Mouse (Mus musculus): ENCODE results near the gene Strap. TPM values are rescaled to one million over a fixed set of nuclear protein-coding genes. Genes with fewer than 3 reads are reported as not detected.

The Strap gene
- total and polyA plus RNA-seq, 3 experiments, result 109 to 291 (median 245) TPM

DNA sequence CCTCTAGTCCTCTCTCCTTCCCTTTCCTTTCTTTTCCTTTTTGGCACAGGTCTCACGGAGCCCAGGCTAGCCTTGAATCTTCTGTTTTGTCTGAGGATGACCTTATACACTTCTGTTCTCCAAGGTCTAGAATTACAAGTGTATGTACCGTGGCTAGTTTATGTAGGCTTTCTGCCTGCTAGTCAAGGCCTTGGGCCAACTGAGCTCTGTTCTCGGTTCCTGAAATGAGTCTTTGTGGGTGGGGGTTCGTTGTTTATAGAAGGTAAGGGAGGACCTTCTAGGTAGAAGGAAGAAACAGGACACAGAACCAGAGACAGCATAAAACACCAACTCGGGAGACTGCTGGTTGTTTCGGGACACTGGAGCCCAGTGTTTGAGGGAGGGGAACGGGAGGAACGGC lies 40.3 kb downstream of the Strap start:
- H3K4me1 ChIP-seq (ENCODE audit: control insufficient read depth in 1 of 2, insufficient read depth in 2 of 2), result peaks cover 2 to 27% of the 10 kb centered on the region in 2 experiments; a peak in 3 of 4 replicates
- peaks cover 4 to 28% of the 10 kb centered on the region in 2 experiments for H3K36me3 ChIP-seq (replicated peaks in 1 of 2; ENCODE audit: control insufficient read depth in 1 of 2, insufficient read depth in 1 of 2, low read length in 1 of 2)
- DNase-seq (ENCODE audit: extremely low read depth), result peak; percentile 33
- dilution Hi-C loops (cut with MboI; ENCODE audit: extremely low pct_ligation_motif_present, extremely low pct_unique_long_range_greater_than_20kb, low sequenced_read_pairs) (no loop called here), in situ Hi-C loops (cut with MboI; ENCODE audit: low pct_ligation_motif_present, low pct_unique_long_range_greater_than_20kb, low sequenced_read_pairs) (loop anchor here (25.0 kb wide), 1 partner anchor 387 kb away; no protein-coding TSS in a partner anchor)
- H3K4me2 ChIP-seq (ENCODE audit: insufficient read depth, low read depth, poor library complexity, severe bottlenecking), result no peak overlapping the region
- TF ChIP-seq MAFK (IDR thresholded peaks at IDR 0.05; ENCODE audit: insufficient replicate concordance, low read length), result no peak
- TF ChIP-seq IRF4 (IDR thresholded peaks at IDR 0.05; ENCODE audit: low read depth, low read length), result peak; percentile 83
- peak; percentile 50 for TF ChIP-seq JUND (conservative IDR thresholded peaks at IDR 0.05; ENCODE audit: low read depth, low read length)
- peak; percentile 23; the same call in 1 of the 2 replicates for TF ChIP-seq JUN (IDR thresholded peaks at IDR 0.05; ENCODE audit: insufficient read depth, low read depth, low read length)
- no peak overlapping the region for H3K9ac ChIP-seq (ENCODE audit: insufficient read depth, low read depth)
- H3K79me2 ChIP-seq (replicated peaks; ENCODE audit: control insufficient read depth, extremely low read depth, insufficient read depth, poor library complexity, severe bottlenecking), result no peaks in the 10 kb centered on the region; the same call in 1 of the 2 replicates
- H3K27me3 ChIP-seq (replicated peaks), result no peaks in the 10 kb centered on the region
- H3K27ac ChIP-seq (ENCODE audit: insufficient read depth, low read depth), result no peak overlapping the region
- H3K4me3 ChIP-seq (replicated peaks in 1 of 3; ENCODE audit: low read depth in 2 of 3, low read length in 2 of 3, poor library complexity in 1 of 3), result no peak overlapping the region
- H3K9me3 ChIP-seq (replicated peaks; ENCODE audit: low read length), result no peaks in the 10 kb centered on the region

DNA sequence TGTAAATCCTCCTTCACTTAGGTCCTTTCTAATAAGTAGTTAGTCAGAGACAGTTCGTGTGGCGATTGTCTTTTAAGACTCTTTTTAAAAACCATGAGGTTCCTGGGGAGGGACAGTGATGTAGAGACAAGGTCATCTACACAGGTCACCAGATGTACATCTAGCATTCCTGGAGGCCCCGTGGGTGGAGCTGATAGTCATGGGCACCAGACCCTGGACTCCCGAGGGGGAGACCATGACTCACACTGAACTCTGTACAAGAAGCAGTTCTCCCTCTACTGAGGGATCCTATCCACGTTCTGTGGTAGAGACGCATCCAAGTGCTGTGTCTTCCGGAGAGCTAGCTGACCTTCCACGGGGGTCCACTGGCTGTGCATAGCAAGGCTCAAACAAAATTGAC lies 42.1 kb downstream of the Strap start:
- DNase-seq (ENCODE audit: extremely low read depth), result no peak
- Histone ChIP-seq H3K9ac (ENCODE audit: insufficient read depth, low read depth) (no peak overlapping the region), H3K27ac (ENCODE audit: insufficient read depth, low read depth) (no peak overlapping the region), H3K4me1 (ENCODE audit: control insufficient read depth in 1 of 2, insufficient read depth in 2 of 2) (peaks cover 2 to 27% of the 10 kb centered on the region in 2 experiments; a peak in 3 of 4 replicates), H3K36me3 (replicated peaks in 1 of 2; ENCODE audit: control insufficient read depth in 1 of 2, insufficient read depth in 1 of 2, low read length in 1 of 2) (peaks cover 10 to 39% of the 10 kb centered on the region in 2 experiments), H3K27me3 (replicated peaks) (no peaks in the 10 kb centered on the region), H3K4me3 (replicated peaks in 1 of 3; ENCODE audit: low read depth in 2 of 3, low read length in 2 of 3, poor library complexity in 1 of 3) (no peak overlapping the region), H3K4me2 (ENCODE audit: insufficient read depth, low read depth, poor library complexity, severe bottlenecking) (no peak overlapping the region), H3K9me3 (replicated peaks; ENCODE audit: low read length) (no peaks in the 10 kb centered on the region), H3K79me2 (replicated peaks; ENCODE audit: control insufficient read depth, extremely low read depth, insufficient read depth, poor library complexity, severe bottlenecking) (no peaks in the 10 kb centered on the region)
- dilution Hi-C loops (cut with MboI; ENCODE audit: extremely low pct_ligation_motif_present, extremely low pct_unique_long_range_greater_than_20kb, low sequenced_read_pairs), result no loop called here
- in situ Hi-C loops (cut with MboI; ENCODE audit: low pct_ligation_motif_present, low pct_unique_long_range_greater_than_20kb, low sequenced_read_pairs), result loop anchor here (25.0 kb wide), 1 partner anchor 385 kb away; no protein-coding TSS in a partner anchor
- TF ChIP-seq TCF12 (IDR thresholded peaks at IDR 0.05; ENCODE audit: low read depth, low read length) (no peak), GABPA (IDR thresholded peaks at IDR 0.05; ENCODE audit: insufficient replicate concordance, low read depth, low read length) (no peak)

DNA sequence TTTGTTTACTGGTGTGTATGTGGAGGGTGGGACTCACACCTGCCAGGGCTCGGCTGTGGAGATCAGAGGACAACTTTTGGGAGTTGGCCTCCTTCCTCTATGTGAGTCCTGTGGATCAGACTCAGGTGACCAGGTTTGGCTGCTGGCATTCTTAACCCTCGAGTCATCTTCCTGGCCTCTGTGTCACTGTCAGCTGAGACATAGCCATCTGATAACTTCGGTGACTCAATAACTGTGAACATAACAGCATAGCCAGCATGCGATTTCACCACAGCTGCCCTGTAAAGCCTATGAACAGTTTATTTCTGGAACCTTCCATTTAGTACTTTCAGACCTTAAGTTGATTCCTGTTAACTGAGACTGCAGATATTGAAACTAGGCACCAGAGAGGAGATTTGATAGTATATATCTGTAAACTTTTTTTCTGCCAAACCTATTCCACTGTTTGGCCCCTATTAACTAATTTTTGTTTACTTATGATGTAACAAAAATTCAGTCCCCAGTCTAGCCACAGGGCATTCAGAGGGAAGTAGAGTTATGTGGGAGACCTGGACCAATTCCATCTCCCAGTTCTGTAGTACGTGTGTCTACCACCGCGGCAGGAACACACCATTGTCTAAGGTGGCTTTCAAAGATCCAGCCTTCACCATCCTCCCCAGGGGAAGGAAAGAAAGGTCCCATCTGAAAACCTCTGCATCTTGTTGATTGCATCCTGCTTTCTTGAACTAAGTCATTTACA lies 49.2 kb downstream of the Strap start:
- H3K36me3 ChIP-seq (replicated peaks in 1 of 2; ENCODE audit: control insufficient read depth in 1 of 2, insufficient read depth in 1 of 2, low read length in 1 of 2), result peaks cover 27 to 79% of the 10 kb centered on the region in 2 experiments
- no peak overlapping the region for H3K27ac ChIP-seq (ENCODE audit: insufficient read depth, low read depth)
- no peak overlapping the region for H3K9ac ChIP-seq (ENCODE audit: insufficient read depth, low read depth)
- dilution Hi-C loops (cut with MboI; ENCODE audit: extremely low pct_ligation_motif_present, extremely low pct_unique_long_range_greater_than_20kb, low sequenced_read_pairs) (no loop called here), in situ Hi-C loops (cut with MboI; ENCODE audit: low pct_ligation_motif_present, low pct_unique_long_range_greater_than_20kb, low sequenced_read_pairs) (loop anchor here (25.0 kb wide), 1 partner anchor 378 kb away; no protein-coding TSS in a partner anchor)
- TF ChIP-seq USF1 (IDR thresholded peaks at IDR 0.05; ENCODE audit: low read depth, low read length) (no peak), POLR2A (IDR thresholded peaks at IDR 0.05; ENCODE audit: low read depth, low read length) (no peak), NELFE (IDR thresholded peaks at IDR 0.05; ENCODE audit: low read depth, low read length) (no peak), ZNF384 (IDR thresholded peaks at IDR 0.05; ENCODE audit: low read depth, low read length) (no peak), TBP (conservative IDR thresholded peaks at IDR 0.05; ENCODE audit: low read depth, low read length) (no peak), E2F4 (IDR thresholded peaks at IDR 0.05; ENCODE audit: insufficient replicate concordance, low read depth, low read length) (no peak), ZKSCAN1 (IDR thresholded peaks at IDR 0.05; ENCODE audit: borderline replicate concordance, low read depth, low read length) (no peak), RAD21 (IDR thresholded peaks at IDR 0.05; ENCODE audit: low read depth, low read length) (no peak), SIN3A (IDR thresholded peaks at IDR 0.05; ENCODE audit: low read length) (no peak), MYC (IDR thresholded peaks at IDR 0.05; ENCODE audit: low read depth, low read length) (no peak), MEF2A (IDR thresholded peaks at IDR 0.05; ENCODE audit: borderline replicate concordance, low read depth, low read length) (no peak), JUN (IDR thresholded peaks at IDR 0.05; ENCODE audit: insufficient read depth, low read depth, low read length) (no peak), ETS1 (conservative IDR thresholded peaks at IDR 0.05; ENCODE audit: low read depth, low read length) (no peak), ZMIZ1 (IDR thresholded peaks at IDR 0.05; ENCODE audit: low read depth, low read length) (no peak)
- H3K9me3 ChIP-seq (replicated peaks; ENCODE audit: low read length), result no peaks in the 10 kb centered on the region
- H3K79me2 ChIP-seq (replicated peaks; ENCODE audit: control insufficient read depth, extremely low read depth, insufficient read depth, poor library complexity, severe bottlenecking), result no peaks in the 10 kb centered on the region
- H3K4me3 ChIP-seq (replicated peaks in 1 of 3; ENCODE audit: low read depth in 2 of 3, low read length in 2 of 3, poor library complexity in 1 of 3), result no peak overlapping the region
- H3K4me1 ChIP-seq (ENCODE audit: control insufficient read depth in 1 of 2, insufficient read depth in 2 of 2), result peaks cover 0 to 5% of the 10 kb centered on the region in 2 experiments; a peak in 1 of 4 replicates
- no peak for DNase-seq (ENCODE audit: extremely low read depth)
- H3K4me2 ChIP-seq (ENCODE audit: insufficient read depth, low read depth, poor library complexity, severe bottlenecking), result no peak overlapping the region
- no peaks in the 10 kb centered on the region for H3K27me3 ChIP-seq (replicated peaks)

All from CH12.LX (cell line).